Mouse (Mus musculus) heart, postnatal 0 days (tissue): ENCODE measurements around the gene Arhgap45.

Source experiments
- CTCF ChIP-seq: IDR thresholded peaks from 2 replicates; pipeline ENCODE4 v1.5.1; 2016; ENCODE audit warnings: antibody characterized with exemption, control low read depth, low read depth
- EP300 ChIP-seq: IDR thresholded peaks from 2 replicates; pipeline ENCODE4 v1.6.1; 2016; ENCODE audit warnings: antibody characterized with exemption, low read depth

DNA sequence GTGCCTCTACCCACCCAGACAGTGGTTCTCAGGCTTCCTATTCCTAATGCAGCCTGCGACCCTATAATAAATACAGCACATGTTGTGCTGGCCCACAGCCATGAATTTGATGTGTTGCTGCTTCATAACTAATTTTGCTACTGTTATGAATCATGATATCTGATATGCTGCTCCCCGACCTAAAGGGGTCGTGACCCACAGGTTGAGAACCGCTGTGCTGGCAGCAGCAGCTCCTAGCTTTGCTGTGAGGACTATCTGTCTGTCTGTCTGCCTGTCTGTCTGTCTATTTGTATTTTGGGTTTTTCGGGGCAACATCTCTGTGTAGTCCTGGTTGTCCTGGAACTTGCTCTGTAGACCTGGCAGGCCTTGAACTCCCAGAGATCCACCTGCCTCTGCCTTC lies 7.3 kb downstream of the Arhgap45 start:
- TF ChIP-seq CTCF (no peak), EP300 (no peak)
